ENCODE assay signal across 7 mouse cellular contexts in the genomic region with DNA sequence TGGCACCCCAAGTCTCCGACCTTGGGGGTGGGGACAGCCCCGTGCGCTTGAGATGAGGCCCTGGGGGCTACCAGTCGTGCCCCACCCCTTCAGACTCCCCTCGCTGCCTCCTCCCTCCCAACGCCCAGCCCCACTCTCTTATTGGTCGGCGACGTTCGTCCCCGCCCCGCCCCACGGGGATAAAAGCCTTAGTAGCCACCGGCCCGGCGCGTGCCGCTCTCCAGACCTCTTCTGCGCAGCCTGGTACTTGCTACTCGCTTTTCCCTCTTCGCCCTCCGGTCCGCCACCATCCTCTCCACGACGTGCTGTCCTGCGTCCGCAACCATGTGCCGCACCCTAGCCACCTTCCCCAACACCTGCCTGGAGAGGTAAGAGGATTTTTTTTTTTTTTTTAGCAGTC. TPM values are rescaled to one million over a fixed set of nuclear protein-coding genes. Genes with fewer than 3 reads are reported as not detected.
A peak's percentile ranks its signal among the peaks of the same experiment; 100 is the strongest.
DNase-seq lines count a peak whose midpoint lies in the region; ATAC-seq and TF ChIP-seq lines count a peak whose summit lies in the region.

A gene (plus strand): TSS at position 205 of the 400 bp plus-strand sequence.

- peak; percentile 79 for ATAC-seq in limb, embryonic 15.5 days (ENCODE audit: insufficient number of reproducible peaks, low FRiP score, low TSS enrichment, low read depth)
- ATAC-seq in midbrain, embryonic 15.5 days (replicated peaks), result peak; percentile 65

- H3K9ac ChIP-seq in heart, adult 2 months (ENCODE audit: low read depth, low read length), result peak within 1 kb of the TSS; percentile 41
- peak within 1 kb of the TSS; percentile 35; the same call in 1 of the 2 replicates for H3K9ac ChIP-seq in limb, embryonic 15.5 days
- peak within 1 kb of the TSS; percentile 47 for H3K9ac ChIP-seq in midbrain, embryonic 15.5 days

- TF ChIP-seq CTCF in heart, adult 2 months (IDR thresholded peaks at IDR 0.05), result no peak

- no peak for TF ChIP-seq EP300 in heart, adult 2 months (IDR thresholded peaks at IDR 0.05; ENCODE audit: insufficient read depth, low read depth, low read length)

- no peaks in the 10 kb centered on the region for H3K79me2 ChIP-seq in heart, adult 2 months (replicated peaks; ENCODE audit: control insufficient read depth, insufficient read depth, low read length)

- peak; percentile 92 for DNase-seq in adrenal gland, postnatal 14 days
- peak; percentile 92 for DNase-seq in embryo, embryonic 11 days
- DNase-seq in heart, adult 2 months, result peak; percentile 83 to 84
- DNase-seq in kidney, adult 11 months, result peak; percentile 57
- peak; percentile 80 to 81 for DNase-seq in spleen, postnatal 36 days (ENCODE audit: low spot score in 2 of 2)

- H3K9me3 ChIP-seq in limb, embryonic 15.5 days, result no peaks in the 10 kb centered on the region
- H3K9me3 ChIP-seq in midbrain, embryonic 15.5 days, result no peaks in the 10 kb centered on the region

- H3K4me2 ChIP-seq in limb, embryonic 15.5 days, result peak within 1 kb of the TSS; percentile 81
- H3K4me2 ChIP-seq in midbrain, embryonic 15.5 days, result peak within 1 kb of the TSS; percentile 84

- intact Hi-C loops in heart, adult 2 months (cut with DNase I), result loop anchor here (5.0 kb wide), 2 partner anchors 98 to 253 kb away; a partner anchor contains a TSS

- TF ChIP-seq POLR2A in heart, adult 2 months (IDR thresholded peaks at IDR 0.05; ENCODE audit: insufficient read depth, low read depth, low read length), result peak; percentile 83

- H3K36me3 ChIP-seq in heart, adult 2 months (ENCODE audit: control insufficient read depth, insufficient read depth, low read length), result no peaks in the 10 kb centered on the region
- peaks cover 6% of the 10 kb centered on the region for H3K36me3 ChIP-seq in limb, embryonic 15.5 days
- no peaks in the 10 kb centered on the region for H3K36me3 ChIP-seq in midbrain, embryonic 15.5 days (replicated peaks)

- H3K4me1 ChIP-seq in heart, adult 2 months (ENCODE audit: control insufficient read depth, insufficient read depth, low read length), result peaks cover 3% of the 10 kb centered on the region
- peaks cover 29% of the 10 kb centered on the region for H3K4me1 ChIP-seq in limb, embryonic 15.5 days
- peaks cover 80% of the 10 kb centered on the region for H3K4me1 ChIP-seq in midbrain, embryonic 15.5 days

- no peaks in the 10 kb centered on the region for H3K27me3 ChIP-seq in heart, adult 2 months (ENCODE audit: control insufficient read depth, insufficient read depth, low read length)
- H3K27me3 ChIP-seq in limb, embryonic 15.5 days, result peaks cover 15% of the 10 kb centered on the region
- no peaks in the 10 kb centered on the region for H3K27me3 ChIP-seq in midbrain, embryonic 15.5 days (replicated peaks)

- H3K4me3 ChIP-seq in heart, adult 2 months, result peak within 1 kb of the TSS; percentile 50
- H3K4me3 ChIP-seq in limb, embryonic 15.5 days, result peak within 1 kb of the TSS; percentile 45
- peak within 1 kb of the TSS; percentile 53 for H3K4me3 ChIP-seq in midbrain, embryonic 15.5 days

- peak within 1 kb of the TSS; percentile 10; the same call in 1 of the 2 replicates for H3K27ac ChIP-seq in heart, adult 2 months
- H3K27ac ChIP-seq in limb, embryonic 15.5 days, result no peak within 1 kb of the TSS
- no peak within 1 kb of the TSS for H3K27ac ChIP-seq in midbrain, embryonic 15.5 days

- 1% methylated on average over 28 of the region's 28 CpGs for WGBS in heart, adult 2 months
- 1% methylated on average over 24 of the region's 28 CpGs for WGBS in limb, embryonic 15.5 days
- under 1% methylated on average over 28 of the region's 28 CpGs for WGBS in midbrain, embryonic 15.5 days

RNA-seq across cellular contexts. Expression of the gene that starts here (rescaled TPM):
- 2.9 TPM in 2 replicates for total RNA-seq in adrenal gland, postnatal 14 days (2021)
- 1 to 10 TPM; 1.4 to 1.9 TPM for total RNA-seq in heart, adult 2 months (2021)
- polyA plus RNA-seq in heart, adult 2 months (2012; rRNA removed), result 0.80 and 1.3 TPM in 2 replicates
- 12.7 and 17.9 TPM in 2 replicates for polyA plus RNA-seq in limb, embryonic 15.5 days (2015; fragmentation: Nextera tagmentation; extraction: Ambion mirVana)
- polyA plus RNA-seq in midbrain, embryonic 15.5 days (2015; fragmentation: Nextera tagmentation; extraction: Ambion mirVana), result 20.7 and 24.0 TPM in 2 replicates
